Mouse (Mus musculus): ENCODE results near the gene Stau1. TPM values are rescaled to one million over a fixed set of nuclear protein-coding genes. Genes with fewer than 3 reads are reported as not detected.

The Stau1 gene
- polyA plus RNA-seq, 1 experiment from 2014 or later = 100 TPM

GRCm38 (mm10) chr2:167004099-167004854, 8.2 kb upstream of the Stau1 start:
- H3K4me1 ChIP-seq (ENCODE audit: control insufficient read depth, insufficient read depth, low read length) = no peaks in the 10 kb centered on the region
- no peaks in the 10 kb centered on the region for H3K27me3 ChIP-seq (ENCODE audit: control insufficient read depth, insufficient read depth, low read length)
- no peak overlapping the region for H3K4me3 ChIP-seq (ENCODE audit: low read depth, low read length)
- ATAC-seq (ENCODE audit: insufficient number of reproducible peaks, low FRiP score, low TSS enrichment, low read depth) (no peak), DNase-seq (ENCODE audit: low spot score) (peak; percentile 73)
- WGBS = 49% methylated on average over 8 of the region's 8 CpGs
- H3K36me3 ChIP-seq (ENCODE audit: control insufficient read depth, insufficient read depth, low read length) = no peaks in the 10 kb centered on the region
- H3K4me2 ChIP-seq (ENCODE audit: low read depth, severe bottlenecking) = no peak overlapping the region
- H3K9me3 ChIP-seq (ENCODE audit: control insufficient read depth, low read length) = no peaks in the 10 kb centered on the region
- H3K27ac ChIP-seq (replicated peaks; ENCODE audit: low read depth, low read length) = no peak overlapping the region
- no peak overlapping the region for H3K9ac ChIP-seq (ENCODE audit: low read length)

GRCm38 (mm10) chr2:167001486-167001885, 5.4 kb upstream of the Stau1 start:
- H3K27me3 ChIP-seq (ENCODE audit: control insufficient read depth, insufficient read depth, low read length) = no peaks in the 10 kb centered on the region
- H3K4me1 ChIP-seq (ENCODE audit: control insufficient read depth, insufficient read depth, low read length) = 0 out of 2 replicates have a peak, but pooled peaks cover 3% of the 10 kb centered on the region
- H3K4me3 ChIP-seq (ENCODE audit: low read depth, low read length) = no peak overlapping the region
- no peak overlapping the region for H3K9ac ChIP-seq (ENCODE audit: low read length)
- WGBS = 61% methylated on average over 9 of the region's 9 CpGs
- no peaks in the 10 kb centered on the region for H3K36me3 ChIP-seq (ENCODE audit: control insufficient read depth, insufficient read depth, low read length)
- DNase-seq (ENCODE audit: low spot score) (no peak), ATAC-seq (ENCODE audit: insufficient number of reproducible peaks, low FRiP score, low TSS enrichment, low read depth) (no peak)
- H3K9me3 ChIP-seq (ENCODE audit: control insufficient read depth, low read length) = no peaks in the 10 kb centered on the region
- H3K27ac ChIP-seq (replicated peaks; ENCODE audit: low read depth, low read length) = no peak overlapping the region
- H3K4me2 ChIP-seq (ENCODE audit: low read depth, severe bottlenecking) = no peak overlapping the region

GRCm38 (mm10) chr2:166996533-166996894, 415 bp upstream of the Stau1 start:
- H3K4me3 ChIP-seq (ENCODE audit: low read depth, low read length) = peak overlapping the region; percentile 95
- H3K4me2 ChIP-seq (ENCODE audit: low read depth, severe bottlenecking) = peak overlapping the region; percentile 34
- no peaks in the 10 kb centered on the region for H3K27me3 ChIP-seq (ENCODE audit: control insufficient read depth, insufficient read depth, low read length)
- H3K27ac ChIP-seq (replicated peaks; ENCODE audit: low read depth, low read length) = peak overlapping the region; percentile 67
- DNase-seq (ENCODE audit: low spot score) (no peak), ATAC-seq (ENCODE audit: insufficient number of reproducible peaks, low FRiP score, low TSS enrichment, low read depth) (peak; percentile 46)
- peaks cover 13% of the 10 kb centered on the region; the same call in 1 of the 2 replicates for H3K4me1 ChIP-seq (ENCODE audit: control insufficient read depth, insufficient read depth, low read length)
- H3K9me3 ChIP-seq (ENCODE audit: control insufficient read depth, low read length) = no peaks in the 10 kb centered on the region
- 44% methylated on average over 8 of the region's 8 CpGs for WGBS
- H3K9ac ChIP-seq (ENCODE audit: low read length) = peak overlapping the region; percentile 97
- no peaks in the 10 kb centered on the region for H3K36me3 ChIP-seq (ENCODE audit: control insufficient read depth, insufficient read depth, low read length)

- peak overlapping the region; percentile 97 for H3K4me2 ChIP-seq (ENCODE audit: low read depth, severe bottlenecking)
- peak overlapping the region; percentile 95 for H3K27ac ChIP-seq (replicated peaks; ENCODE audit: low read depth, low read length)
- WGBS = 5% methylated on average over 28 of the region's 28 CpGs
- peak overlapping the region; percentile 95 for H3K4me3 ChIP-seq (ENCODE audit: low read depth, low read length)
- no peaks in the 10 kb centered on the region for H3K9me3 ChIP-seq (ENCODE audit: control insufficient read depth, low read length)
- H3K36me3 ChIP-seq (ENCODE audit: control insufficient read depth, insufficient read depth, low read length) = no peaks in the 10 kb centered on the region
- peaks cover 17% of the 10 kb centered on the region; the same call in 1 of the 2 replicates for H3K4me1 ChIP-seq (ENCODE audit: control insufficient read depth, insufficient read depth, low read length)
- DNase-seq (ENCODE audit: low spot score) = peak; percentile 39
- H3K9ac ChIP-seq (ENCODE audit: low read length) = peak overlapping the region; percentile 97
- ATAC-seq (ENCODE audit: insufficient number of reproducible peaks, low FRiP score, low TSS enrichment, low read depth) = 0 out of 2 replicates have a peak, but pooled peaks have one; percentile 1
- H3K27me3 ChIP-seq (ENCODE audit: control insufficient read depth, insufficient read depth, low read length) = no peaks in the 10 kb centered on the region
Observed at GRCm38 (mm10) chr2:166995021-166995795, 891 bp downstream of the Stau1 start.

- ATAC-seq (ENCODE audit: insufficient number of reproducible peaks, low FRiP score, low TSS enrichment, low read depth) = no peak
- H3K4me2 ChIP-seq (ENCODE audit: low read depth, severe bottlenecking) = no peak overlapping the region; the same call in 1 of the 2 replicates
- peaks cover 17% of the 10 kb centered on the region; the same call in 1 of the 2 replicates for H3K4me1 ChIP-seq (ENCODE audit: control insufficient read depth, insufficient read depth, low read length)
- H3K9me3 ChIP-seq (ENCODE audit: control insufficient read depth, low read length) = no peaks in the 10 kb centered on the region
- H3K27ac ChIP-seq (replicated peaks; ENCODE audit: low read depth, low read length) = no peak overlapping the region
- no peak overlapping the region for H3K9ac ChIP-seq (ENCODE audit: low read length)
- H3K36me3 ChIP-seq (ENCODE audit: control insufficient read depth, insufficient read depth, low read length) = no peaks in the 10 kb centered on the region
- H3K4me3 ChIP-seq (ENCODE audit: low read depth, low read length) = no peak overlapping the region
- no peak for DNase-seq (ENCODE audit: low spot score)
- H3K27me3 ChIP-seq (ENCODE audit: control insufficient read depth, insufficient read depth, low read length) = no peaks in the 10 kb centered on the region
Observed at GRCm38 (mm10) chr2:166991945-166992344, 4.2 kb downstream of the Stau1 start.

- no peak overlapping the region for H3K4me2 ChIP-seq (ENCODE audit: low read depth, severe bottlenecking)
- no peak overlapping the region for H3K27ac ChIP-seq (replicated peaks; ENCODE audit: low read depth, low read length)
- 77% methylated on average over 7 of the region's 7 CpGs for WGBS
Observed at GRCm38 (mm10) chr2:166990861-166991260, 5.2 kb downstream of the Stau1 start.

GRCm38 (mm10) chr2:166983351-166983894, 12.7 kb downstream of the Stau1 start:
- Histone ChIP-seq H3K27me3 (ENCODE audit: control insufficient read depth, insufficient read depth, low read length) (no peaks in the 10 kb centered on the region), H3K9ac (ENCODE audit: low read length) (no peak overlapping the region), H3K4me2 (ENCODE audit: low read depth, severe bottlenecking) (no peak overlapping the region), H3K36me3 (ENCODE audit: control insufficient read depth, insufficient read depth, low read length) (no peaks in the 10 kb centered on the region), H3K4me1 (ENCODE audit: control insufficient read depth, insufficient read depth, low read length) (no peaks in the 10 kb centered on the region), H3K27ac (replicated peaks; ENCODE audit: low read depth, low read length) (no peak overlapping the region), H3K9me3 (ENCODE audit: control insufficient read depth, low read length) (no peaks in the 10 kb centered on the region), H3K4me3 (ENCODE audit: low read depth, low read length) (no peak overlapping the region)
- ATAC-seq (ENCODE audit: insufficient number of reproducible peaks, low FRiP score, low TSS enrichment, low read depth) (no peak), DNase-seq (ENCODE audit: low spot score) (no peak)
- 86% methylated on average over 4 of the region's 4 CpGs for WGBS

More at GRCm38 (mm10) chr2:166990861-166991260, 5.2 kb downstream of the Stau1 start:
- Histone ChIP-seq H3K9me3 (ENCODE audit: control insufficient read depth, low read length) (no peaks in the 10 kb centered on the region), H3K4me3 (ENCODE audit: low read depth, low read length) (no peak overlapping the region), H3K9ac (ENCODE audit: low read length) (no peak overlapping the region), H3K4me1 (ENCODE audit: control insufficient read depth, insufficient read depth, low read length) (peaks cover 13% of the 10 kb centered on the region; the same call in 1 of the 2 replicates), H3K36me3 (ENCODE audit: control insufficient read depth, insufficient read depth, low read length) (no peaks in the 10 kb centered on the region), H3K27me3 (ENCODE audit: control insufficient read depth, insufficient read depth, low read length) (no peaks in the 10 kb centered on the region)
- DNase-seq (ENCODE audit: low spot score) (no peak), ATAC-seq (ENCODE audit: insufficient number of reproducible peaks, low FRiP score, low TSS enrichment, low read depth) (no peak)

GRCm38 (mm10) chr2:166980161-166980560, 15.9 kb downstream of the Stau1 start:
- H3K27me3 ChIP-seq (ENCODE audit: control insufficient read depth, insufficient read depth, low read length) = no peaks in the 10 kb centered on the region
- WGBS = 94% methylated on average over 2 of the region's 2 CpGs
- no peak overlapping the region for H3K4me2 ChIP-seq (ENCODE audit: low read depth, severe bottlenecking)

More at GRCm38 (mm10) chr2:166980161-166980560, 15.9 kb downstream of the Stau1 start:
- H3K27ac ChIP-seq (replicated peaks; ENCODE audit: low read depth, low read length) = no peak overlapping the region
- no peak overlapping the region for H3K4me3 ChIP-seq (ENCODE audit: low read depth, low read length)
- H3K9ac ChIP-seq (ENCODE audit: low read length) = no peak overlapping the region
- H3K9me3 ChIP-seq (ENCODE audit: control insufficient read depth, low read length) = no peaks in the 10 kb centered on the region
- DNase-seq (ENCODE audit: low spot score) (no peak), ATAC-seq (ENCODE audit: insufficient number of reproducible peaks, low FRiP score, low TSS enrichment, low read depth) (no peak)
- no peaks in the 10 kb centered on the region for H3K36me3 ChIP-seq (ENCODE audit: control insufficient read depth, insufficient read depth, low read length)
- H3K4me1 ChIP-seq (ENCODE audit: control insufficient read depth, insufficient read depth, low read length) = peaks cover 5% of the 10 kb centered on the region; the same call in 1 of the 2 replicates
